Mouse (Mus musculus): ENCODE measurements around the gene Marcks.

DNA sequence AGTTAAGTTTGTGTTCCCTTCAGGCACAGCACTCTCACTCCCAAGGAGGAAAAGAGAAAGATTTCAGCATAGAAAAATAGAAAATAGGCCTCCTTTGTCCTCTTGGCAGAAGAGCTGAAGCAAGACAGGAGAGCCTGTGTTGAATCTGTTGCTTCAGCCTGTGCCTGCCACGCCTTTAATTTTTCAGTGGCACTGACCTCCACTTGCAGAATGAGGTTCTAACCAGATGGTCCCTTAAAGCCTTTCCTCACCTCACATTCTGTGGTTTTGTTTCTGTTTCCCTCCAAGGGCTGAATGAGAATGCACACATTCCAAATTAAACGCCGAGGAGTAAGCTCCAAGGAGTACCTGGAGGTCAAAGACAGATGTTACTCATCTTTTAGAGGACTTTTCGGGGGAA lies 32.2 kb upstream of the Marcks start:
- TF ChIP-seq POLR2A (IDR thresholded peaks at IDR 0.05; ENCODE audit: borderline replicate concordance, extremely low read depth, insufficient read depth, insufficient read length, poor library complexity, severe bottlenecking), result no peak
- TF ChIP-seq CTCF (IDR thresholded peaks at IDR 0.05; ENCODE audit: borderline replicate concordance, extremely low read depth, insufficient read depth, insufficient read length), result no peak
